ENCODE assay signal across 15 mouse cellular contexts in genomic region chr1:118445441-118445840, GRCm38 (mm10). TPM values are rescaled to one million over a fixed set of nuclear protein-coding genes. Genes with fewer than 3 reads are reported as not detected.
DNase-seq lines count a peak whose midpoint lies in the region; ATAC-seq and TF ChIP-seq lines count a peak whose summit lies in the region.
"Had no signal": no experiment of that assay in that cellular context is flagged by ENCODE, and none has a peak within 500 bp of the region (broad histone marks: within the 10 kb centered on the region; RNA-seq: fewer than 3 reads in every experiment).

No protein-coding gene starts in this region.

- peaks cover 40% of the 10 kb centered on the region for H3K4me1 ChIP-seq in hindbrain, embryonic 13.5 days (replicated peaks)
- H3K4me1 ChIP-seq in hindbrain, embryonic 12.5 days = peaks cover 21% of the 10 kb centered on the region
- peaks cover 44% of the 10 kb centered on the region for H3K4me1 ChIP-seq in thymus, adult 2 months (replicated peaks; ENCODE audit: control insufficient read depth, insufficient read depth, low read length)

- H3K4me2 ChIP-seq in hindbrain, embryonic 13.5 days = no peak overlapping the region
- H3K4me2 ChIP-seq in hindbrain, embryonic 12.5 days (replicated peaks) = no peak overlapping the region
- H3K4me2 ChIP-seq: embryonic facial prominence, embryonic 15.5 days; forebrain, embryonic 12.5 days; lung, embryonic 14.5 days had no signal

- no peaks in the 10 kb centered on the region for H3K36me3 ChIP-seq in hindbrain, embryonic 13.5 days
- H3K36me3 ChIP-seq in hindbrain, embryonic 12.5 days = no peaks in the 10 kb centered on the region
- no peaks in the 10 kb centered on the region for H3K36me3 ChIP-seq in thymus, adult 2 months (ENCODE audit: control insufficient read depth, insufficient read depth, low read length)
- H3K36me3 ChIP-seq: embryonic facial prominence, embryonic 15.5 days; forebrain, embryonic 12.5 days had no signal

- no peak for TF ChIP-seq CTCF in thymus, adult 2 months (IDR thresholded peaks at IDR 0.05; ENCODE audit: borderline replicate concordance, control insufficient read depth, extremely low read depth, insufficient read depth, low read length, poor library complexity)

- no peaks in the 10 kb centered on the region for H3K9me3 ChIP-seq in hindbrain, embryonic 13.5 days
- no peaks in the 10 kb centered on the region for H3K9me3 ChIP-seq in hindbrain, embryonic 12.5 days (replicated peaks)
- H3K9me3 ChIP-seq: embryonic facial prominence, embryonic 15.5 days; forebrain, embryonic 12.5 days had no signal

- no peak for TF ChIP-seq POLR2A in thymus, adult 2 months (IDR thresholded peaks at IDR 0.05; ENCODE audit: control insufficient read depth, extremely low read depth, insufficient read depth, low read length, poor library complexity)

- 0 out of 2 replicates have a peak, but pooled peaks have one; percentile 46 for ATAC-seq in cerebellum, adult (ENCODE audit: insufficient number of reproducible peaks, low FRiP score, low TSS enrichment)
- ATAC-seq in hindbrain, embryonic 13.5 days (ENCODE audit: low FRiP score) = no peak
- ATAC-seq in hindbrain, embryonic 12.5 days (ENCODE audit: low FRiP score) = no peak

- no peak for DNase-seq in cerebellum, adult 11 months
- peak; percentile 20 for DNase-seq in thymus, adult 2 months
- no peak for DNase-seq in thymus, postnatal 36 days
- peak; percentile 63 for DNase-seq in skeletal muscle tissue, adult 2 months (ENCODE audit: low read depth, low spot score)
- no peak for DNase-seq in T-cell, adult 2 months (ENCODE audit: low spot score)
- DNase-seq: adrenal gland, postnatal 25 days; kidney, adult 9 months; lung, embryonic 14.5 days; right cerebral cortex, postnatal 25 days had no signal

- no peaks in the 10 kb centered on the region for H3K27me3 ChIP-seq in hindbrain, embryonic 13.5 days
- H3K27me3 ChIP-seq in hindbrain, embryonic 12.5 days = no peaks in the 10 kb centered on the region
- H3K27me3 ChIP-seq in thymus, adult 2 months (ENCODE audit: control insufficient read depth, insufficient read depth, low read length) = no peaks in the 10 kb centered on the region
- H3K27me3 ChIP-seq: embryonic facial prominence, embryonic 15.5 days; forebrain, embryonic 12.5 days had no signal

- WGBS in hindbrain, embryonic 13.5 days = 75% methylated on average over 6 of the region's 6 CpGs
- 77% methylated on average over 6 of the region's 6 CpGs for WGBS in hindbrain, embryonic 12.5 days
- 67% methylated on average over 6 of the region's 6 CpGs for WGBS in thymus, adult 2 months

- H3K27ac ChIP-seq in hindbrain, embryonic 13.5 days = peak overlapping the region; percentile 18
- no peak overlapping the region for H3K27ac ChIP-seq in hindbrain, embryonic 12.5 days
- H3K27ac ChIP-seq in thymus, adult 2 months (ENCODE audit: control insufficient read depth, insufficient read depth, low read length) = peak overlapping the region; percentile 90
- H3K27ac ChIP-seq: embryonic facial prominence, embryonic 15.5 days; forebrain, embryonic 12.5 days; left cerebral cortex, adult 2 months had no signal

- H3K9ac ChIP-seq in hindbrain, embryonic 13.5 days = no peak overlapping the region
- H3K9ac ChIP-seq in hindbrain, embryonic 12.5 days = no peak overlapping the region
- H3K9ac ChIP-seq: embryonic facial prominence, embryonic 15.5 days; forebrain, embryonic 12.5 days; lung, embryonic 14.5 days had no signal

- H3K4me3 ChIP-seq in hindbrain, embryonic 13.5 days = no peak overlapping the region
- H3K4me3 ChIP-seq in hindbrain, embryonic 12.5 days = no peak overlapping the region
- no peak overlapping the region for H3K4me3 ChIP-seq in thymus, adult 2 months (ENCODE audit: control insufficient read depth, insufficient read depth, low read length)
- H3K4me3 ChIP-seq: embryonic facial prominence, embryonic 15.5 days; forebrain, embryonic 12.5 days; left cerebral cortex, adult 2 months had no signal

RNA-seq across cellular contexts. Expression of gene Clasp1, which starts 56.6 kb away (rescaled TPM):
- polyA plus RNA-seq in hindbrain, embryonic 13.5 days (2015; fragmentation: Nextera tagmentation; extraction: Ambion mirVana) = 117 and 131 TPM in 2 replicates
- polyA plus RNA-seq in hindbrain, embryonic 12.5 days (2016; fragmentation: Nextera tagmentation; extraction: Ambion mirVana) = 136 and 146 TPM in 2 replicates
- polyA plus RNA-seq in thymus, adult 2 months (2012; rRNA removed) = 38.4 and 39.6 TPM in 2 replicates

Comparison
In these comparisons a context has a peak if more than half of its experiments do, and no peak if none do; other contexts are left out.
1. DNase-seq: peak in thymus, adult 2 months (single experiment) and skeletal muscle tissue, adult 2 months (single experiment); none in cerebellum, adult 11 months (single experiment), thymus, postnatal 36 days (0 of 2) and T-cell, adult 2 months (single experiment).